Mouse (Mus musculus) T-helper 1 cell (primary cell): ENCODE data around the gene Klhl7.
"Not testable (repeated sequence)": the region's sequence is repeated elsewhere in the genome, so short reads cannot be mapped to it uniquely, and the experiment has no call there.

Experiments used
- in situ Hi-C: fragments of 300-600 bp; cut with MboI, MseI; formaldehyde crosslinking; loops from one replicate; pipeline ENCODE4 v1.15.1; 2025; ENCODE audit warnings: high pct_unique_total_duplicates

Klhl7 gene

DNA sequence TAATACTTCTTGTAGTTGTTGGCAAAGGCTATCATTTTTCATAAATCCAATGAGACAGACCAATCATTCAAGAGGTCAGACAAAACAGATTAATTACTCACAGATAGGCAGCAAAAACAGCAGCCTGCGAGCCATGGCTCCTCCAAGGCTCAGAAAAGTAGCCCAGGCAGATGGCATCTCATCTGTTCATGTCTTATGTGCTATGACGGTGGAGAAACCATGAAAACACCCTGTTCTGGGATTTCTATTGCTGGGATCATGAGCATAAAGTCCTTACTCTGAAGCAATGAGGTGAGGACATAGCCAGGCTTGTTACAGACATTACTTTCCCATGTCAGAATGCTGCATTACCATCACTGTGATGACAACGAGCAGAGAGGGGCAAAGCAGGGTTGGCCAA lies 7.9 kb upstream of the Klhl7 start:
- in situ Hi-C loops = no loop called here

DNA sequence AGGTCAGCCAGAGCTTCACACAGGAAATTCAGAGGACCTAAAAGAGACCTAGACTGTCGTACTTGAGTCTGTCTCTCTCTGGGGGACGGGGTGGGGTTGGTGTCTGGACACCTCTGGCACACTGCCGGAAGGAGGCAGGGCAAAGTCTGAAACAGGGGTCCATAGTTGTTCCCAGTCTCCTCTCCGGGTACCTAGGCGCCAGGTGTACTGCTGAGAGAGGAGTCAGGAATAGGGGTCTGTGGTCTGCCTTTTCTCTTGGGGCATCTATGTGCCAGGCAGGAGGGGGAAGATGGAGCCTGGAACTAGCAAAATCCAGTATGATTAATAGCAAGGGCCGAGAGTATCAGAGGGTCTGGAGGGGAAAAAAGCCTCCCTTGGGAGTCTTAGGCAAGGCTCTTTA lies 5.0 kb upstream of the Klhl7 start:
- in situ Hi-C loops = no loop called here

DNA sequence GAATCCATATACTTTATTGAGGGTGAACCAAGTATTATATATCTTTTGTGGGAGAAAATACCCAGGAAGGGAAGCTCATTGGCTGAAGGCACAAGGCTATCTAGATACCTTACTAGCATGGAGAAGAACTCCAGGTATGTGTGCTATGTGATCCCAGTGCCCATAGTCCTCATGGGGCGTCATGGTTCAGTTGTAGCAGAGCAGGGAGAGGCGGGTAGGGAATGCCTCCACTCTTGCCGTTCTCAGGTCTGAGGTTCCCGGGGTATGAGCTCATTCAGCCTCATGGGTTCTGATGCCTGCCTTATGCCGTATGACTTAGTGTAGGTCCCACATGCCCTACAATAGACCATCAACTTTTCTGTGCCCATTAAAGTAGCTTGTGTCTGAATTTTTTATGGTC lies 4.5 kb upstream of the Klhl7 start:
- in situ Hi-C loops = no loop called here

DNA sequence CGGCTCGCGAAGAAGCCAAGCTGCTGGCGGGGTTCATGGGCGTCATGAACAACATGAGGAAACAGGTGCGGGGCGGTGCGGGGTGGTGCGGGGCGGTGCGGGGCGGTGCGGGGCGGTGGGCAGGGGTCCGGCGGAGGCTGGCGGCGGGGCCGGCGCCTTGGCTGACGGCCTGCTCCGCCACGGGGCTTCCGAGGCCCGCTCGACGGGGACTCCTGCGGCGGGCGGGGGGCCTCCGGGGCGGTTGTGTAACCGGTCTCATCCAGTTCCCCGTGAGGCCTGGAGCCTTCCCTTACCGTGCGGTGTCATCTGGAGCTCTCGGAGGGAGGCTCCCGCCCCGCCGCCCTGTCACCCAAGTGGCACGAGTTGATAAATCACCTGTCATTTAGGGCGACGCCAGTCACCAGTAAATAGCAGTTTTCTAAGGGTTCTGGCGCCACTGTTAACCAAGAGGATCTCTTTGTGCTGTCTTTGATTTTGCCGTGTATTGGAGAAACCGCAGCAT lies 456 bp downstream of the Klhl7 start:
- in situ Hi-C loops = no loop called here

DNA sequence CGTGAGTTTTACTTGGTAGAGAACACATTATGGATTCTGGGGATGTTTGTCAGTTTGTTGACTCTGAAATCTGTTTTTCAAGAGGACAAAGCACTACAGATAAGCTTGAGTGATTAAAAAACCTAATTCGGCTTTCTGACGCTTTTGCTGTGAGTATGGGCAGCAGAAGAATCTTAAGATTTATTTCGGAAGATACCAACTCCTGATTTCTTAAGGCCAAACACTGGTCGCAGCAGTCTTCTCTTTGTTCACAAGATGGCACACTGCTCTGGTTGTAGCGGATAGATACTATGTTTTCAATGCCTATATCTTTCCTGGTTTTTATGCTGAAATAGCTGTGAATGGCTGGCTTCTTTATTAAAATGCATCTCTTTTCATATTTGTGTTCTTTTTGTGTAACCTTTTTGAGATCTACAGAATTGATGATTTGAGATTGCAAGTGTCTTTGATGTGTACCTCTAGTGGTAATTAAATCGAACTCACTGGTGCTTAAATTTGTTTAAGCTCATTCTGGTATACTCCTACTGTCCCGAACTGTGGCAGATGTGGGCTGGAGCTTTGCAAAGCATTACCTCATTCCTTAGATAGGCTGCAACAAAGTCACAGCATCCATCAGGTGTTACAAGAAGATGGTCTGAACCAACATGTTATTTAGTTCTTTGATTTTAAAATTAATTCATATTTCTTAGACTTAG lies 1.2 kb downstream of the Klhl7 start:
- in situ Hi-C loops = no loop called here

DNA sequence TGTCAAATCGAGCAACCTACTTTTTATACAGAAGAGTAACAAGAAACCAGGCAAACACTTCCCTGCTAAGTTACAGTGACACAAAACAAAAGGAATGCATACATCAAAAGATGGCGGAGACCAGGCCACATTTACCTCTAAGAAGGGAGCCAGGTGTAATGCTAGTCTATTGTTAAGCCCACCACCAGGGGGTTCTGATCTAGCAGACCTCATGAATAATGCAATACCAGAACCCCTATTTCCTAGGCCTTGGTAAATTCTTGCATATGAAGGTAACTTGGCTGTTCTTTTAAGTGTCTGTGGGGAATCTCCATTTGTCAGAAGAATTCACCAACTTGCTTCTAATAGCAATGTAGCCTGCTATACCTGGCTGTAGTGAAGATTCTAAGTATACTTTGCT lies 2.8 kb downstream of the Klhl7 start:
- in situ Hi-C loops = not testable (repeated sequence)

DNA sequence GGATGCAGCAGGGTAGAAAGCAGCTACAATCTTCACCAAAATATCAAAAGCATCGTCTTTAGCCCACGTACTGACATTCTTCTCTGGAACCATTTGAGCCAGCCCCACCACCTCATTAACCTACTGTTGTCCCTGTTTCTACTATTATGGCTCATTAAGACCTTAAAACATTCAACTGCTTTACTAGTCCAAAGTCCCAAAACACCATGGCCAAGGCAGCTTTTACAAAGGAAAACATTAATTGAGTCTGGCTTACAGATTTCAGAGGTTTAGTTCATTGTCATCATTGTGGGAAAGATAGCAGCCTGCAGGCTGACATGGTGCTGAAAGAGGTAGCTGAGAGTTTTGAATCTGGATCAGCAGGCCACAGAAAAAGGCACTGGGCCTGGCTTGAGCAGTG lies 3.4 kb downstream of the Klhl7 start:
- in situ Hi-C loops = no loop called here

DNA sequence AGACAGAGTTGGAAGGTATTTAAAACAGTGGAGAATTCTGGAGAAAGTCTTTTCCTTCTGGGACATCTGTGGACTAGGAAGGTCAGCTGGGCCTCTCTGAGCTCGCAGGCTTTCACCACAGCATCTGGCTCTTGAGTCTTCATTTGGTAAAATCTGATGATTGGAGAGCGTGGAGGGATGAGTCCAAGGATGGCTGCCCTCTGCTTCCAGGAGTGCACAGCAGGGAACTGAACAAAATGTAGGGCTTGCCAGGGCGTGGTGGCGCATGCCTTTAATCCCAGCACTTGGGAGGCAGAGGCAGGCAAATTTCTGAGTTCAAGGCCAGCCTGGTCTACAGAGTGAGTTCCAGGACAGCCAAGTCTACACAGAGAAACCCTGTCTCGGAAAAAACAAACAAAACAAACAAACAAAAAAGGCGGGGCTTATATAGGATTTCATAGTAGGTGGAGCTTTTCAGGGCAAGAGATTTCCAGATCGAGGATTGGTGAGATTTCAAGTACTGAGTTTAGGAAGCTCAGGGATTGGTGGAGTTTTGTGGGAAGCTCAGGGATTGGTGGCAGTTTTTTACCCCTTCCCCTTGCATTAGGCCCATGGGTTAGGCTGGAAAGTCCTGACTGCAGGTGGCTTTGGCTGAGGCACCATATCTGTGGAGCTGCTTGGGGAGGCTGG lies 6.8 kb downstream of the Klhl7 start:
- in situ Hi-C loops = no loop called here

DNA sequence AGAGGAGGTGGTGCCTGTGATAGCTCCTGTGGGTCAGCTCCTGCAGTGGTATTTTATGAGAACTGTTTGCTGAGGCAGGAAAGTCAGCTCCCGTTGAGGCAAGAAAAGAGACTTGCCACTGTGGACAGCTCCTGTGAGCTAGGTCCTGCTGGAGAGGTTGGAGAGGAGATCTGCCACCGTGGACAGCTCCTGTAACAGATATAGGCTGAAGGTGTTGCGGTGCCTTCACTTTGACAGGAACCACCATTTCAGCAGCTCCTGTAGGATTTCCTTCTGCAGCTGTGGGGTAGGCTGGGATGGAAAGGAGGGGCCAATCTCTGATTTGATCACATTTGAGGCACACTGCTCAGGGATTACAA lies 7.3 kb downstream of the Klhl7 start:
- in situ Hi-C loops = no loop called here

DNA sequence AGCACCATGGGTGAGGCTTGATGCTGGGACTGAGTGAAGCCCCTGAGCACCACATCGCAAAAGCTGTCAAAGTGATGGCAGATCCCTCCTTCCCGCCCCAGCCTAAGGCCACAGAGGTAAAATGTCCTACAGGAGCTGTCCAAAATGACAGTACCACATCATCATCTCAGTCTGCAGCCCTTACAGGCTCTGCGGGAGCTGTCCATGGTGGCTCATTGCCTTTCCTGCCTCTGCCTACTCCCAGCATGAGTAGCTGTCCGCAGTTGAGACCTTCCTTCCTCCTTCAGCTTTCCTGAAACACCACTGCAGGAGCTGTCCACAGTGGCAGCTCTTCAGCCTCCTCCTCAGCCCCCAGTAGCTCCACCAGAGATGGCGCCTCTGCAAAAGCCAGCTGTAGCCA lies 9.7 kb downstream of the Klhl7 start:
- in situ Hi-C loops = no loop called here

DNA sequence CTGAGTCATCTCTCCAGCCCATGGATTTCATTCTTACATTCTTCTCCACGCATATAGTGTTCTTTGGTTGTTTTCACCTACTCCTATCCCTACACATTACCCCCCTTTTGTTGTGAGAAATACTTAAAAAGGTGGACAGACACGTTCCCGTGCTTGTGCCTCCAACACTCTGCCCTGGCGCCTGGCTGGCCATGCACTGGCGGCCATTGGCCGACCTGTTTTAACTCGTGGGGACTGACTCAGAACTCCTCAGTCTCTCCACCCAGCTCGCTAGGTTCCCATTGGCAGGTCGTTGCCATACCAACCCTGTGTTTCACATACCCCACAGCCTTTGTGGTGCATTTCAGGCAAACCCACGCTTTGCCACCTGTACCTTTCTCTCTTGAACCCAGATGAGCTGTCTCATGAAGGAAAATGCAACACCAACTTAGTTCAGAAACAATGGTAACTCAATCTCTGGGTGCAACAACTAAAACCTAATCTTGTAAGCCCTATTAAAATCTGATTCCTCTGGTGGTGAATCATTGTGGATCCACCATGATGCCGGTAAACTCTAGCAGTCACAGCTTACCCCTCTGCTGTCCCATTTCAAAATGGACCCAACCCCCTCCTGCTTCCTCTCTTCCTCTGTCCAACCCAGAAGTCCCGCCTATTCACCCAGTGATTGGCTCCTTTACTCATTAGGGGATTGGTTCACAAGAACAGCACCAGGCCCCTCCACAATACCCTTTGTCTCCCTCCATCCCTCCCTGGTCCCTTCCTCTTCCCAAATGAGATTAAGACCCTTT lies 11.9 kb downstream of the Klhl7 start:
- in situ Hi-C loops = no loop called here

DNA sequence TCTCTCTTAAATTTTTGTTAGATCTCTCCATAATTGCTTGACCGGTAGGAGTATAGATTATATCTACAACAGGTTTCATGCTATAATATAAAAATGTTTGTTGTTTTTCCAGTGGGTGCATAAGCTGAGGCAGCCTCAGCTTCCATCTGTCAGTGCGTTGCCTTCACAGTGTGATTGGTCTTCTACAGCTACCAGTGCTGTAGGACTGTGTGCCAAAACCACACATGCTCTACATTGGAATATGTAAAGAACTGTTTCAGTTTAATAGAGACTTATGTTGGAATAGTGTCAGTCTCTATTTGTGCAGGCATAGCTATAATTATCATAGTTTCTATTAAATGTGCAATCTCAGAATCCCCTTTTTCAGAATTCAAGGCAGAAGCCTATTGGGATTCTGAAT lies 21.8 kb downstream of the Klhl7 start:
- in situ Hi-C loops = no loop called here

DNA sequence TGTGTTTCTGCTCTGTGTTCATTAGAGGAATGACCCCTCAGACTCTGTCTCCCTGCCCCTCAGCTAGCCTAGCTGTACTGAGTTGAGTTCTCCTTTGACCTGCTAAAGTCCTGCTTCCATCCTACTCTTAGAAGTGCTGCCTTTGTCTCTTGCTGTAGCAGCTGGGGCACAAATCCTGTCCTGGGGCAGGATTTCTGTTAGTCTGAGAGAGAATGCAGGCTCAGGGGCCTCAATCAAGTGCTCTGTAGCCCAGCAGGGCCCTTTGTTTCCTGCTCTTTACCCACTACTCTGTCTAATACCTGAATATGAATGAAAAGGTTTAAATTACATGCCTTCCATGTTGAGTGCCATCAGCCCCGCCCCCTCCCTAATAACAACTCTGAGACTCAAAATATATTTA lies 23.8 kb downstream of the Klhl7 start:
- in situ Hi-C loops = no loop called here

DNA sequence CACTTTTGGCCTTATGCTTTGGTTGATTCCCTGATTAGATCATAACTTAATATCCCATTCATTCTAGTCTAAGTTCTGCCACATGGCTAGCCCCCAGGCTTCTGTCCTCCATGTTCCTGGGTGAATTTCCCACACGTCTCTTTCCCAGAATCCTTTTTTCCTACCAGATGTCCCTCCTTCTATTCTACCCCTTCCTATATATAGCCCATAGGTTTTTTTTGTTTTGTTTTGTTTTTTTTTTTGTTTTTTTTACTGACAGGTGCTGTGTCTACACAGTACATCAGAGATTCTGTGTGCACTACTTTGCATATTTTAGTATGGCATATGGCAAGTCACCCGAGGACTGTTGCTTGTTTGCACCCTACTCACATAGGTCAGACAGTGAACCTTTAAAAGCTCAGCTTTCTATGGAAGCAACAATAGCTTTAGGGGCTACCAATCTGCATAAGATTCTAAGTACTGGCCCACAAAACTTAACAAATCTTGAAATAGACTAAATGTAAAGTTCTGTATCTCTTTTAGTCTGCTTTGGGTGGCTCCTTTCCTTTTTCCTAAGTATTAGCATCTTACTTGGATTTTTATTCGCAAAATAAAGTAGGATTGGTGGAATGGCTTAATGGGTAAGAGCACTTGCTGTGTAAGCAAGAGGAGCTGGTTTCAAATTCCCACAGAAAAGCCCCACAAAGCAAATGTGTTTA lies 24.3 kb downstream of the Klhl7 start:
- in situ Hi-C loops = no loop called here

DNA sequence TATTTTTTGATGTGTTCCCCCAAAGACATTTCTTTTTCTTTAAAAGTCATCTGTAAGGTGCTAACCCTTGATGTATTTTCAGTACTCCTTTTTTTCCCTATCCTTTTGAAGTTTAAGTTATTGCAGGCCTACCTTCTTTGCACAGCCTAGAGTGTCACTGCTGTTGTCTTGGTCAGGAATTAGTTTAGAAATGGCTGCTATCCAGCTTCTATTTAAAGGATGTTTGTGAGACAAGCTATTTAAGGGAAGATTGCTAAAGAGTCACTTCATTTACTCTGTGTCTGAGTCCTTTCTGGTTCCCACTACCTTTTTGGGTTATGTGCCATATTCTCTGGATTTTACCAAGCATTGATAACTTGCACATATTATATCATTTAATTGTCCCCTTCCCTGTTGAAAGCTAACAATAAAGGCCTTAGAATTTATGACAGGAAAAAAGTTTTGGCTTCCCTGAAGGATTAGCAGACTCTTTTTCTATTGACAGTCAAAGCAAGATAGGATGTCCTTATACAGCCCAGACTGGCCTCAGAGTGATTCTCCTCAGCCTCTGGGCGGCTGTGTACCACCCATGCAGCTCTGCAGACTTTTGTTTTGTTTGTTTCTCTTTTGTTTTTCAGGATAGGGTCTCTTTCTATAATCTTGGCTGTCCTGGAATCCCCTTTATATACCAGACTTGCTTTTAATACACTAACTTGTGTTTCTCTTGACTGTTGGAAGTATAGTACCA lies 25.7 kb downstream of the Klhl7 start:
- in situ Hi-C loops = no loop called here

DNA sequence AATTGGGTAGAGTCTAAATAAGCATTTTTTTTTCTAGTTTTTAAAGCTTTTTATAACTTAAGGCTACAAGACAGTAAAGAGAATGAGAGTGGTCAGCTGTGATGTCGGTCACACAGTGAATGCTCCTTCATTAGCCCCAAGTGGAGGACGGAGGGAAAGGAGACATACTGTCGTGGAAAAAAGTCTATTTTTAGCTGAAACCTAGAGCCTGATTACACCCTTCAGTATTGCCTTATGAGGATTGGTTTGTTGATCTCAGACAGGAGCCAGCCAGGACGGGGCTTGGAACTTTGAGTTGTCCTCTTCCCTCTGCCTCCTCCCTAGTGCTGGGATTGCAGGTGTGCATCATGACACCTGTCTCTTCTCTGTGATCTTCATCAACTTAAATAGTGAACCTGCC lies 26.6 kb downstream of the Klhl7 start:
- in situ Hi-C loops = no loop called here

DNA sequence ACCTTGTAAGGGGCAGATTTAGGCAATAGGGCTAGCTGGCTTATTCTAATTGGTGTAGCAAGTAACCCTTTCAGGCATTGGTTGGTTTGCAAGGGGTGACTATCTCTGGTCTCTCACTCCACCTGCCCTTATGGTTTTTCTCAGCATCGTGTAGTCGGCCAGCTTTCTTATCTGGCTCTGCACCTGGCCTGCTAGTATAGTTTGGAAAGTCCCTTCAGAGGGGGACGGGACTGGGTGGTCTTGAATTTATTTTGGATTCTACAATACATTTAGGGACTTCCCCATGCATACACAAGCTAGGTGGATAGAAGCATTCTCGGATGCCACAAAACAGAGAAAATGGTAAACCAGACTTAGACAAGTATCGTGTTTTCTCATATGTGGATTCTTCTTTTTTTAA lies 46.6 kb downstream of the Klhl7 start:
- in situ Hi-C loops = no loop called here

DNA sequence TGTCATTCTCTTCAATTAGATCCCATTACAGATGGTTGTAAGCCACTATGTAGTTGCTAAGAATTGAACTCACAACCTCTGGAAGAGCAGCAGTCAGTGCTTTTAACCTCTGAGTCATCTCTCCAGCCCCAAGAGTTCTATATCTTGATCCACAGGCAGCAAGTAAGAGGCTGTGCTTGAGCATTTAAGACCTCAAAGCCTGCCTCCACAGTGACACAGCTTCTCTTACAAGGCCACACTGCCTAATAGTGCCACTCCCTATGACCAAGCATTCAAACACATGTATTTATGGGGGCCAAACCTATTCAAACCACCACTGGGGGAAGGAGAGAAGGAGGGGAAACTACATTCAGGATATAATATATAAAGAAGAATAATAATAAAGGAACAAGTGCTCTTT lies 51.8 kb downstream of the Klhl7 start:
- in situ Hi-C loops = no loop called here

DNA sequence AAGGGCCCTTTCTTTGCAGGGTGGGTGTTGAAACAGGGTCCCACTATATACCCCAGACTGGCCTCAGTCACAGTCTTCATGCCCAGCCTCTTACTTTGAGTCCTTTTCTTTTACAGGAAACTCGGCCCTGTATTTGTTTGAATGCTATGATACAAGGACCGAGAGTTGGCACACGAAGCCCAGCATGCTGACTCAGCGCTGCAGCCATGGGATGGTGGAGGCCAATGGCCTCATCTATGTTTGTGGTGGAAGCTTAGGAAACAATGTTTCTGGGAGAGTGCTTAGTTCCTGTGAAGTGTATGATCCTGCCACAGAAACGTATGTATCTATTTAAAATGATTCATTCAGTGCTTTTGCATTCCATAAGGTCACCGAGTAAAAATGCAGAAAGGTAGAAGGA lies 56.4 kb downstream of the Klhl7 start:
- in situ Hi-C loops = no loop called here

DNA sequence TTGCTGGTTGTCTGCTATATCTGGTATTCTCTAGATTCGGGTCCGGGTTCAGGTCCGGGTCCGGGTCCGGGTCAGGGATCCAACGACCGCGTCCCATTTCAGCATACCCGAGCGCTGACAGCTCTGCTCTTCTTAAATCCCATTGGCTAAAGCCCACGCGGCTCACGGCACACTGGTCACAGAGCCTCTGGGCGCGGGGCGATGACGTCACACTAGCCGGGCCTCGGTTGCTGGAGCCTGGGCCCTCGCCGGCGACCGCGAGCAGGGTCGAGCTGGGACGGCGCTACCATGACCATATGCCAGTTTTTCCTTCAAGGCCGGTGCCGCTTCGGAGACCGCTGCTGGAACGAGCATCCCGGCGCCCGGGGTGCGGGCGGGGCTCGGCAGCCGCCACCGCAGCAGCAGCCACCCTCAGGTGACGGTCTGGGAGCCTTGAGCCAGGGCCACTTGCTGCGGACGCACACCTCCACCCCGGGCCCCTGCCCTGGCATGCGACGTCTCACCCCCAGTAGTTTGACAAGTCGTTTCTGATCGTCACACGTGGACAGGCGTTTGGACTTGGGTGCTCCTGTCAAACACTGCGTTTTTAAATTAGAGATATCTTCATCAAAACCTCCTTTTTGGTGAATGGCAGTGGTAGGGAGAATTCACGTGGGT lies 64.5 kb downstream of the Klhl7 start, which contains the start of gene Nupl2:
Gene Nupl2 (plus strand): TSS at position 175 of the 657 bp plus-strand sequence.
- in situ Hi-C loops = no loop called here

DNA sequence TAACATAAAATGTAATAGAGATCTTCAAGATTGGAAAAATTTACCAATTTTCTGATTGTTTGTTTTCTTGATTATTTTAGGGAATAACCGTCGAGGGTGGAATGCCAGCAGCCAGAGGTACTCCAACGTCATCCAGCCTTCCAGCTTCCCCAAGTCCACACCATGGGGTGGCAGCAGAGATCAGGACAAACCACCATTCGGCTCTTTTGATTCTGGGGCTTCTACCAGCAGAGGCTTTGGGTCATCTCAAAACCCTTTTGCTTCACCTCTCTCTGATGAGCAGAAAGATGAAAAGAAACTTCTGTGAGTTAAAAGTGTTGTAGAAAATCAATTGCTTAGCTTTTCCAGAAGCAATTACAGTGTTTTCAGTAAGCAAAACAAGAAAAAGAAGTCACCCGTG lies 66.9 kb downstream of the Klhl7 start:
- in situ Hi-C loops = no loop called here
